Mouse (Mus musculus): ENCODE measurements around the gene Gata2. TPM values are rescaled to one million over a fixed set of nuclear protein-coding genes. Genes with fewer than 3 reads are reported as not detected.

Gene Gata2
- polyA plus RNA-seq, 1 experiment = 3.0 TPM

- H3K36me3 ChIP-seq (ENCODE audit: control insufficient read depth, insufficient read depth, low read length) = no peaks in the 10 kb centered on the region
- H3K27me3 ChIP-seq (ENCODE audit: control insufficient read depth, insufficient read depth, low read length) = peaks cover 23% of the 10 kb centered on the region
- TF ChIP-seq POLR2A (IDR thresholded peaks at IDR 0.05; ENCODE audit: control insufficient read depth, extremely low read depth, insufficient read depth, low read length, poor library complexity) = no peak
- TF ChIP-seq CTCF (IDR thresholded peaks at IDR 0.05; ENCODE audit: borderline replicate concordance, control insufficient read depth, extremely low read depth, insufficient read depth, low read length, poor library complexity) = no peak
- H3K27ac ChIP-seq (ENCODE audit: control insufficient read depth, insufficient read depth, low read length) = no peak overlapping the region
- no peak overlapping the region for H3K4me3 ChIP-seq (ENCODE audit: control insufficient read depth, insufficient read depth, low read length)
- H3K4me1 ChIP-seq (replicated peaks; ENCODE audit: control insufficient read depth, insufficient read depth, low read length) = 0 out of 2 replicates have a peak, but pooled peaks cover 4% of the 10 kb centered on the region
- 43% methylated on average over 15 of the region's 15 CpGs for WGBS
- DNase-seq = no peak
Measured at GRCm38 (mm10) chr6:88201926-88202700, 8.4 kb downstream of the Gata2 start.

DNA sequence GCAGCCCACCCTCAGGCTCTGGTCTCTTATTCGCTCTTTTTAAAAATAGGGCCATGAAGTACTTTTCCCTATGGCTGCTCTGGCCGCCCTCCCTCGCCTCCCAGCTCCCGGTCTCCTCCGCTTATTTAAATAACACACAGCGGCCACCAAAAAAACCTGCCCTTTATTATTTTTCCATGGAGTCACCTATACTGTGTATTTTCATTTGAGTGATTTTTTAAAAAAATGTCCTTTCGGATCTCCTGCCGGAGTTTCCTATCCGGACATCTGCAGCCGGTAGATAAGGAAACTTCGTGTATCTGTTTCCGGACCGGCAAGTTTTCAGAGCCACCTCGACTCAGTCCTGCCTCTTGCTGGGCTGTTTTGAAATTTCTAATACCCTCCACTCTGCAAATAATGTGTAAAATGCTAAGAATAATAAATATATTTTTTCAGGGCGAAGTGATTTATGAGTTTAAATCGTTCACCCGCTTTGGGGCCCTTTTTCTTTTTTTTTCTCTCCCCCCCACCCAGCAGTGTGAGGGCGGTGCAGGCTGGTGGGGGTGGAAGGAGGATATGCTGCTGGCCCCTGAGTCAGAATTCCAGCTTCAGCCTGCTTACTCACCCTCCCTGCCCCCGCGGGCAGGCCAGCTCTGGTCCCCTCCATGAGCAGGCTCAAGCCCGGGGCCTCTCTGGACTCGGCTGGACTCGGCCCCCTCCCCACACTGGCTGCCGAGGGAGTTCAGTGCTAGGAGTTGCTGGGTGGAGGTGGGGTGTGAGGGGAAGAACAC lies 9.4 kb downstream of the Gata2 start:
- DNase-seq = no peak
- H3K27ac ChIP-seq (ENCODE audit: control insufficient read depth, insufficient read depth, low read length) = no peak overlapping the region
- TF ChIP-seq POLR2A (IDR thresholded peaks at IDR 0.05; ENCODE audit: control insufficient read depth, extremely low read depth, insufficient read depth, low read length, poor library complexity) (no peak), CTCF (IDR thresholded peaks at IDR 0.05; ENCODE audit: borderline replicate concordance, control insufficient read depth, extremely low read depth, insufficient read depth, low read length, poor library complexity) (no peak)
- 3% methylated on average over 24 of the region's 24 CpGs for WGBS
- no peaks in the 10 kb centered on the region for H3K36me3 ChIP-seq (ENCODE audit: control insufficient read depth, insufficient read depth, low read length)
- peaks cover 19% of the 10 kb centered on the region for H3K27me3 ChIP-seq (ENCODE audit: control insufficient read depth, insufficient read depth, low read length)
- 0 out of 2 replicates have a peak, but pooled peaks cover 4% of the 10 kb centered on the region for H3K4me1 ChIP-seq (replicated peaks; ENCODE audit: control insufficient read depth, insufficient read depth, low read length)
- H3K4me3 ChIP-seq (ENCODE audit: control insufficient read depth, insufficient read depth, low read length) = no peak overlapping the region

GRCm38 (mm10) chr6:88203791-88204405 lies 10.2 kb downstream of the Gata2 start:
- Histone ChIP-seq H3K4me1 (replicated peaks; ENCODE audit: control insufficient read depth, insufficient read depth, low read length) (0 out of 2 replicates have a peak, but pooled peaks cover 4% of the 10 kb centered on the region), H3K36me3 (ENCODE audit: control insufficient read depth, insufficient read depth, low read length) (no peaks in the 10 kb centered on the region), H3K27me3 (ENCODE audit: control insufficient read depth, insufficient read depth, low read length) (peaks cover 17% of the 10 kb centered on the region), H3K27ac (ENCODE audit: control insufficient read depth, insufficient read depth, low read length) (no peak overlapping the region), H3K4me3 (ENCODE audit: control insufficient read depth, insufficient read depth, low read length) (no peak overlapping the region)
- no peak for TF ChIP-seq POLR2A (IDR thresholded peaks at IDR 0.05; ENCODE audit: control insufficient read depth, extremely low read depth, insufficient read depth, low read length, poor library complexity)
- TF ChIP-seq CTCF (IDR thresholded peaks at IDR 0.05; ENCODE audit: borderline replicate concordance, control insufficient read depth, extremely low read depth, insufficient read depth, low read length, poor library complexity) = no peak
- 73% methylated on average over 10 of the region's 10 CpGs for WGBS
- DNase-seq = no peak

DNA sequence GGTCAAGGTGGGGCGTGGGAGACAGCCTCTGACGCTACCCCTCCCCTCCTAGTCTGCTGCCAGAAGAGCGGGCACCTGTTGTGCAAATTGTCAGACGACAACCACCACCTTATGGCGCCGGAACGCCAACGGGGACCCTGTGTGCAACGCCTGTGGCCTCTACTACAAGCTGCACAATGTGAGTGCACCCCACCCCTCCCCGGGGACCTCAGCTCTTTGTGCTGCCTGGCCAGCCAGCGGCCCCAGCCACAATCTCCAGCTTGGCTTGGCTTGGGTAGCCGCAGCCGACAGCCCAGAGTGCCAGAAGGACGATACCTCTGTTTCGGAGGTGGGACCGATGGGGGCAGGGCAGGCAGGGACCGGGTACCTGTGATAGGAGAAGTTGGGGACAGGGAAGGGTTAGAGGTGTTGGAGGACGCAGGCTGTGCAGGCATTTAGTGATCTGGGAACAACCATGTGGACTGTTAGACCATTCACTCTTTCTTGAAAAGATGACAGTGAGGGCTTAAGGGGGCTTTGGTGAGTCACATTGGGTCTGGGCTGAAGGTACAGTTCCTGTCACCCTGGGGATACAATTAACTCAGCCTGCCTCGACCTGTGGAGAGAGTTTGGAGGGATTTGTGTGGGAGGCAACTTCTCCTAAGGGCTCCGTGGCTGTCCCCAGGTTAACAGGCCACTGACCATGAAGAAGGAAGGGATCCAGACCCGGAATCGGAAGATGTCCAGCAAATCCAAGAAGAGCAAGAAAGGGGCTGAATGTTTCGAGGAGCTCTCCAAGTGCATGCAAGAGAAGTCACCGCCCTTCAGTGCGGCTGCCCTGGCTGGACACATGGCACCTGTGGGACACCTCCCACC lies 11.1 kb downstream of the Gata2 start:
- peaks cover 14% of the 10 kb centered on the region for H3K27me3 ChIP-seq (ENCODE audit: control insufficient read depth, insufficient read depth, low read length)
- H3K27ac ChIP-seq (ENCODE audit: control insufficient read depth, insufficient read depth, low read length) = no peak overlapping the region

DNA sequence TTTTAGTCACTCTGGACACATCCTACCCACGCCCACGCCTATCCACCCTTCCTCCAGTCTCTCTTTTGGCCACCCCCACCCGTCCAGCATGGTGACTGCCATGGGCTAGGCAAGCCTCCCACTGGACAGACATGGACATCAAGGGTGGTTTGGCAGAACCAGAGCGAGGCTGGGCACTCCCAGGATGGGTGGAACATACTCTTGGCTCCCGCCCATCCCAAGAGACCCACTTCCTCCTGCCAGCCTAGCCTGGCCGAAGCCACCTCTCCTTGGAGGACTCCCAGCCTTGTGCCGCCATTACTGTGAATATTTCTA lies 11.7 kb downstream of the Gata2 start:
- no peak overlapping the region for H3K4me3 ChIP-seq (ENCODE audit: control insufficient read depth, insufficient read depth, low read length)

More for the DNA sequence above, 11.1 kb downstream of the Gata2 start:
- no peak for DNase-seq
- Histone ChIP-seq H3K4me1 (replicated peaks; ENCODE audit: control insufficient read depth, insufficient read depth, low read length) (no peaks in the 10 kb centered on the region), H3K4me3 (ENCODE audit: control insufficient read depth, insufficient read depth, low read length) (no peak overlapping the region), H3K36me3 (ENCODE audit: control insufficient read depth, insufficient read depth, low read length) (no peaks in the 10 kb centered on the region)
- TF ChIP-seq POLR2A (IDR thresholded peaks at IDR 0.05; ENCODE audit: control insufficient read depth, extremely low read depth, insufficient read depth, low read length, poor library complexity) (no peak), CTCF (IDR thresholded peaks at IDR 0.05; ENCODE audit: borderline replicate concordance, control insufficient read depth, extremely low read depth, insufficient read depth, low read length, poor library complexity) (no peak)
- WGBS = 83% methylated on average over 25 of the region's 25 CpGs

More for the DNA sequence above, 11.7 kb downstream of the Gata2 start:
- no peak for DNase-seq
- 92% methylated on average over 7 of the region's 7 CpGs for WGBS
- no peak for TF ChIP-seq POLR2A (IDR thresholded peaks at IDR 0.05; ENCODE audit: control insufficient read depth, extremely low read depth, insufficient read depth, low read length, poor library complexity)
- no peak for TF ChIP-seq CTCF (IDR thresholded peaks at IDR 0.05; ENCODE audit: borderline replicate concordance, control insufficient read depth, extremely low read depth, insufficient read depth, low read length, poor library complexity)
- no peak overlapping the region for H3K27ac ChIP-seq (ENCODE audit: control insufficient read depth, insufficient read depth, low read length)
- H3K36me3 ChIP-seq (ENCODE audit: control insufficient read depth, insufficient read depth, low read length) = no peaks in the 10 kb centered on the region
- H3K27me3 ChIP-seq (ENCODE audit: control insufficient read depth, insufficient read depth, low read length) = peaks cover 11% of the 10 kb centered on the region
- H3K4me1 ChIP-seq (replicated peaks; ENCODE audit: control insufficient read depth, insufficient read depth, low read length) = no peaks in the 10 kb centered on the region
